Mouse (Mus musculus): ENCODE measurements around the gene 2810021J22Rik. TPM values are rescaled to one million over a fixed set of nuclear protein-coding genes. Genes with fewer than 3 reads are reported as not detected.

The 2810021J22Rik gene
- total RNA-seq, 2 experiments from 2014 or later = 3.2 to 3.6 TPM

GRCm38 (mm10) chr11:58913776-58914175 is 46.8 kb downstream of the 2810021J22Rik start:
- DNase-seq = no peak
- intact Hi-C loops (cut with DNase I) = no loop called here

- DNase-seq = peak in 1 of 2 experiments; percentile 40
Observed at GRCm38 (mm10) chr11:58914461-58915028, 47.5 kb downstream of the 2810021J22Rik start.

GRCm38 (mm10) chr11:58916879-58917744 is 50.1 kb downstream of the 2810021J22Rik start:
- intact Hi-C loops (cut with DNase I) = no loop called here

More at GRCm38 (mm10) chr11:58914461-58915028, 47.5 kb downstream of the 2810021J22Rik start:
- intact Hi-C loops (cut with DNase I) = no loop called here

GRCm38 (mm10) chr11:58917745-58918366 is 50.8 kb downstream of the 2810021J22Rik start, which contains the start of gene Btnl10:
Btnl10 (plus strand) TSS chr11:58917908.
- DNase-seq = no peak
- intact Hi-C loops (cut with DNase I) = no loop called here

More at GRCm38 (mm10) chr11:58916879-58917744, 50.1 kb downstream of the 2810021J22Rik start:
- DNase-seq = peak; percentile 40 to 46

DNA sequence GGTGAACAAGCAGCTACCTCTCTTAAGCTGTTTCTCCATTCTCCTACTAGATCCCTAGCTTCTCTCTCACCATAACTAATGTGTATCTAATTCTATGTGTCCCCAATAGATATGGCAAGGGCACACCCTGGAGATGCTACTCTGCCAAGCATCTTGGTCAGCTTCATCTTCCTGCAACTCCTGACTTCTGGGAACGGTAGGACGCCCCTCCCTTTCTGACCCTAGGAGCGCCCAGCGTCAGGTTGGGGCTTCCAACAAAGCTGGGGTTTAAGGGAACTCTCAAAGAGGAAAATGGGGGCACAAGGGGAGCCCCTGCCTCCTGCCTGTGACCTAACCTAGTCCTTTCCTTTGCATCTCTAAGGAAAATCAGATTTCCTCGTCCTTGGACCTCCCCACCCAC is 51.7 kb downstream of the 2810021J22Rik start:
- no peak for DNase-seq
- intact Hi-C loops (cut with DNase I) = no loop called here

- no peak for DNase-seq
Observed at GRCm38 (mm10) chr11:58922420-58922819, 55.4 kb downstream of the 2810021J22Rik start.

DNA sequence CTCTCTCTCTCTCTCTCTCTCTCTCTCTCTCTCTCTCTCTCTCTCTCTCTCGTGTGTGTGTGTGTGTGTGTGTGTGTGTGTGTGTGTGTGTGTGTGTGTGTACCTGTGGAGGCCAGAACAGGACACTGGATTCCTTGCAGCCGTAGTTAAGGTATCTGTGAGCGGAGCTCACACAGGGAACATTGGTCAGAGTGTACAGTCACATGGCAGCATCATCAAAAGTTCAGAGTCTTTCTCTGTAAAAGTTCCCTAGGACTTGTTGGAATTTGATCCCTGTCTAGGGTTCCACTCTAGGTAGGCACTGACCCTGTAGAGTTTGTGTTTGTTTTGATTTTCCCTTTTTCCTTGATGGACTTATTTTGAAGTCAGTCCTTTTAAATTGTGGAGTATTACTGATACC is 59.6 kb downstream of the 2810021J22Rik start:
- intact Hi-C loops (cut with DNase I) = no loop called here
- no peak for DNase-seq

More at GRCm38 (mm10) chr11:58922420-58922819, 55.4 kb downstream of the 2810021J22Rik start:
- intact Hi-C loops (cut with DNase I) = no loop called here

- DNase-seq = no peak
- intact Hi-C loops (cut with DNase I) = no loop called here
Observed at GRCm38 (mm10) chr11:58927053-58927452, 60.0 kb downstream of the 2810021J22Rik start.

GRCm38 (mm10) chr11:58927790-58928651 is 61.0 kb downstream of the 2810021J22Rik start:
- intact Hi-C loops (cut with DNase I) = no loop called here
- DNase-seq = peak; percentile 60 to 77

GRCm38 (mm10) chr11:58929055-58929454 is 62.0 kb downstream of the 2810021J22Rik start:
- intact Hi-C loops (cut with DNase I) = no loop called here
- DNase-seq = no peak

DNA sequence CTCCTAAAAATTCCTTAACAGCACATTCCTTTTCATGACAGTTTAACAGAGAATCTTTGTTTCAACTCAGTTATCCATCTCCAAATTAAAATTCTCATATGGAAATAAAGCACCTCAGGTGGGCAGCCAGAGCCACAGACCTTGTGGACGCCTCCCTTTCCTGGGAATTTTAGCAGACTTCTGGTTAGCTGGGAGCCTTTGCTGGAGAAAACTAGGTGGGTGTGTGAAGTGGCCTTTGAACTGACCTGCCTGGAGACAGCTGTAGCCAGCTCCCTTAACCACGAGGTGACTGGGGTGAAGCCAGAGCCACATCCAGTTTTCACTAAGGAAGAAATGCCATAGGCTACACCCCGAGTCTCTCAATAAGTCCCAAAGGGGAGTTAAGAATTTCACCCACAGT is 62.6 kb downstream of the 2810021J22Rik start:
- DNase-seq = no peak
- intact Hi-C loops (cut with DNase I) = no loop called here

DNA sequence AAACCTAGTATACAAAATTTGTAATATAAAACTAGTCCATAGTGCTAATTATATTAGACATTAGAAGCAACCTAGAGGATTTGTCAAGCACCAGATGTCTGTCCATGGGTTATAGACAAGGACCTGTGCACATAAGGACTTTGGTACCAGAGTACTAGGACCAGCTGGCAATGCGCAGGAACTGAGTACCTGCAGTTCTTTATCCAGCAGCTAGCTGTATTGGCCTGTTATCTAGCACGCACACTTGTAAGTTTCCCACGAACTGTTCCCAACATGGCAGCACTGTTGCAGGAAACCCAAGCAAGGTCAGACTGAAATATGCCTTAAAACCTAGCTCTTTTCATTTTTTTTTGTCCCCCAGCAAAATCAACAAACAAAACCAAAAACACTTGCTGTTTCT is 63.2 kb downstream of the 2810021J22Rik start:
- intact Hi-C loops (cut with DNase I) = no loop called here
- no peak for DNase-seq

GRCm38 (mm10) chr11:58931576-58931975 is 64.6 kb downstream of the 2810021J22Rik start:
- intact Hi-C loops (cut with DNase I) = no loop called here
- DNase-seq = no peak

Other genes starting within 250 kb of the 2810021J22Rik start
- gene Olfr323, start 236.7 kb upstream of the 2810021J22Rik start, total RNA-seq (2021) = not detected
- gene Trim58, start 226.8 kb upstream of the 2810021J22Rik start, total RNA-seq (2021) = under 1 TPM in 1 of 2 experiments, not detected in 1; 0.17 TPM
- gene Olfr322, start 208.4 kb upstream of the 2810021J22Rik start, total RNA-seq (2021) = not detected
- gene Olfr320, start 186.1 kb upstream of the 2810021J22Rik start, total RNA-seq (2021) = not detected
- gene Olfr319, start 168.1 kb upstream of the 2810021J22Rik start, total RNA-seq (2021) = not detected
- not detected for gene Olfr318, start 143.2 kb upstream of the 2810021J22Rik start, total RNA-seq (2021)
- gene Olfr317, start 128.0 kb upstream of the 2810021J22Rik start, total RNA-seq (2021) = not detected
- not detected for gene Olfr316, start 114.5 kb upstream of the 2810021J22Rik start, total RNA-seq (2021)
- gene Olfr315, start 94.0 kb upstream of the 2810021J22Rik start, total RNA-seq (2021) = not detected
- gene Olfr314, start 84.3 kb upstream of the 2810021J22Rik start, total RNA-seq (2021) = not detected
- gene Fam183b, start 65.3 kb upstream of the 2810021J22Rik start, total RNA-seq (2021) = not detected
- not detected for gene Olfr313, start 52.2 kb upstream of the 2810021J22Rik start, total RNA-seq (2021)
- not detected for gene Olfr312, start 38.0 kb upstream of the 2810021J22Rik start, total RNA-seq (2021)
- not detected for gene Olfr311, start 28.0 kb upstream of the 2810021J22Rik start, total RNA-seq (2021)
- 1 to 10 TPM; 2.5 to 3.7 TPM for gene Gm12258, start 20.1 kb upstream of the 2810021J22Rik start, total RNA-seq (2021)
- 1 to 10 TPM; 3.5 to 3.9 TPM for gene Zfp39, start 37.0 kb downstream of the 2810021J22Rik start, total RNA-seq (2021)
- not detected for gene Btnl10, start 50.7 kb downstream of the 2810021J22Rik start, total RNA-seq (2021)
- gene Rnf187, start 71.7 kb downstream of the 2810021J22Rik start, total RNA-seq (2021) = 100 to 1,000 TPM; 150 to 151 TPM
- gene Hist3h2ba, start 81.7 kb downstream of the 2810021J22Rik start, total RNA-seq (2021) = 10 to 100 TPM in 1 of 2 experiments, 1 to 10 TPM in 1; 3.9 to 14.1 TPM
- 10 to 100 TPM; 22.0 to 28.0 TPM for gene Hist3h2a, start 87.5 kb downstream of the 2810021J22Rik start, total RNA-seq (2021)
- under 1 TPM; 0.10 to 0.19 TPM for gene Trim17, start 87.5 kb downstream of the 2810021J22Rik start, total RNA-seq (2021)
- gene Trim11, start 110.9 kb downstream of the 2810021J22Rik start, total RNA-seq (2021) = 10 to 100 TPM; 17.6 to 18.1 TPM

All from heart, postnatal 14 days (tissue).